Mouse (Mus musculus) splenic B cell, adult 2 months (primary cell): ENCODE data around the gene Slc34a3.

Source experiments
- DNase-seq: peaks from one replicate; pipeline ENCODE4 v3.0.0-alpha.2; 2011; ENCODE audit warnings: low read depth, low spot score
- H3K27me3 ChIP-seq: 2 replicates; pipeline ENCODE4 v1.6.1; 2012; ENCODE audit warnings: mild to moderate bottlenecking, low read length, moderate library complexity, mixed read lengths; ENCODE audit not compliant: control insufficient read depth, poor library complexity, insufficient read depth, severe bottlenecking
- H3K36me3 ChIP-seq: 2 replicates; pipeline ENCODE4 v1.6.1; 2012; ENCODE audit warnings: mild to moderate bottlenecking, low read length, moderate library complexity, mixed read lengths; ENCODE audit not compliant: control insufficient read depth, poor library complexity, insufficient read depth, severe bottlenecking

Slc34a3 gene

DNA sequence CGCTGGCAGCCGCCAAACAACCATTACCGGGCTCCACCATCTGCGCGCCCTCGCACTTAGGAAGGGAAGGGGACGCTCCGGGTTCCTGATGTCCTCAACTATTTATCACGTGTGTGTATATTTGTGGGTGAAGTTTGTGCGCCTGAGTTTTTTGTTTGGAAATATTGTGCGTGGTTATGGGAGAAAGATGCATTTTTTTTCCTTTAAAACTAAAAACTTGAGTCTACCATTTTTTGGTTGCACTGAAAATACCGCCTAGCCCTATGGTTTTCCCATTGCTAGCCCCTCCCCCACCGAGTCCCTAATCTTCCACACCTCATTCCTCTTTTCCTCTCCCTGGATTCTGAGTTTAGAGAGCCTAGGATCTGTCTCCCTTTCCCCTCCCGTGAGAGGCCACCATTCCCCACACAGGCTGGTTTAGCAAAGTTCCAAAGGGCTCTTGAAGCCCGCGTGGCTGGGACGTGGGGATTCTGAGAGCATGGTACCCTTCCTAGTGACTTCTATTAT lies 52.2 kb downstream of the Slc34a3 start:
- Histone ChIP-seq H3K27me3 (no peaks in the 10 kb centered on the region), H3K36me3 (no peaks in the 10 kb centered on the region; the same call in 1 of the 2 replicates)
- DNase-seq: no peak

DNA sequence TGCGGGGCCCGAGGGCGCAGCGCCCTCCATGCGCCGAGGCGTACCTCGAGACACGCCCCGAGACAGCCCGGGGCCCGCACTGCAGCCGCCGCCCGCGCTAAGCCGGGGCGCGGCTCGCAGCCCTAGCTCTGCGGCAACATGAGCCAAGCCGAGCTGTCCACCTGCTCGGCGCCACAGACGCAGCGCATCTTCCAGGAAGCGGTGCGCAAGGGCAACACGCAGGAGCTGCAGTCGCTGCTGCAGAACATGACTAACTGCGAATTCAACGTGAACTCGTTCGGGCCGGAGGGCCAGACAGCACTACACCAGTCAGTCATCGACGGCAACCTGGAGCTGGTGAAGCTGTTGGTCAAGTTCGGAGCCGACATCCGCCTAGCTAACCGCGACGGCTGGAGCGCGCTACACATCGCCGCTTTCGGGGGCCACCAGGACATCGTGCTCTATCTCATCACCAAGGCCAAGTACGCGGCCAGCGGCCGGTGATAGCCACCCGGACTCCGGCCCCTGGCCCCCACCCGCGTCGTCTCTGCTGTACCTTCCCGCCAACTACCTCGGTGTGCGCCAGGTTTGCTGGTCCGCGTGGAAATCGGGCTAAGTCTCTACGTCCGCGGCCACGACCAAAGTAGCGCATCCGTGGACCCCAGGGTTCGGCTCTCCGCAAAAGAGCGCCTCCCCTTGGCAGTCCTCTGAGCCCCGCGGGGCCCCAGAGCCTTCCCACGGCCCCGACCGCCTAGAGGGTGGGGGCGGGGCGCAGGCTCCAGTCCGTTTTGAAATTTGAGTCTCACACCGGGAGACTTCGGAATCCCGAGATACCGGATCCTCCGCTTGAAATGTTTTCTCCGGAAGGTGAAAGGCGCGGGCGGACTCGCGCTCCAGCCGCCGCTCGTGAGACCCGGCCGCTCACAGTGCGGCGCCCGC lies 52.9 kb downstream of the Slc34a3 start:
- no peaks in the 10 kb centered on the region for H3K27me3 ChIP-seq
- H3K36me3 ChIP-seq: no peaks in the 10 kb centered on the region; the same call in 1 of the 2 replicates
- DNase-seq: peak; percentile 62

DNA sequence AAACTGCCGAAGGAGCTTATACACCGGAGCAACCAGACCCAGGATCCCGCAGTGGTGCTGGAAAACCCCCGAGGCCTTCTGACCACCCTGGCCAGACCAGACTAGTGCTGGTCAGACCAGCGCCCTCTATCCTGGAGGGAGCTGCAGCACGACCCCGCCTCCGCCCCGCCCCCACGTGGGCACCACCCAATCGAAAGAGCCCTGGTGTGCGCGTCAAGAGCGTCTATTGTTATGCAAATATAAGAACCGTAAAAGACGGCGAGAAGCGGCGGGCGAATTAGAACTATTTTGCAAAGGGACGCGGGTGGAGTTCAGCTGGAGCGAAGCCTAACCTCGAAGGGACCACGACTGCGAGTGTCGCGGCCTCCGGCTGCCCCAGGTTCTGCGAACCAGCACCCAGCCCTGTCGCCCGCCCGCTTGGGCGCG lies 53.7 kb downstream of the Slc34a3 start, which contains the start of gene Nrarp:
TSS of gene Nrarp (plus strand) at position 281 of the 426 bp plus-strand sequence.
- H3K27me3 ChIP-seq: no peaks in the 10 kb centered on the region
- no peaks in the 10 kb centered on the region; the same call in 1 of the 2 replicates for H3K36me3 ChIP-seq
- peak; percentile 95 for DNase-seq

DNA sequence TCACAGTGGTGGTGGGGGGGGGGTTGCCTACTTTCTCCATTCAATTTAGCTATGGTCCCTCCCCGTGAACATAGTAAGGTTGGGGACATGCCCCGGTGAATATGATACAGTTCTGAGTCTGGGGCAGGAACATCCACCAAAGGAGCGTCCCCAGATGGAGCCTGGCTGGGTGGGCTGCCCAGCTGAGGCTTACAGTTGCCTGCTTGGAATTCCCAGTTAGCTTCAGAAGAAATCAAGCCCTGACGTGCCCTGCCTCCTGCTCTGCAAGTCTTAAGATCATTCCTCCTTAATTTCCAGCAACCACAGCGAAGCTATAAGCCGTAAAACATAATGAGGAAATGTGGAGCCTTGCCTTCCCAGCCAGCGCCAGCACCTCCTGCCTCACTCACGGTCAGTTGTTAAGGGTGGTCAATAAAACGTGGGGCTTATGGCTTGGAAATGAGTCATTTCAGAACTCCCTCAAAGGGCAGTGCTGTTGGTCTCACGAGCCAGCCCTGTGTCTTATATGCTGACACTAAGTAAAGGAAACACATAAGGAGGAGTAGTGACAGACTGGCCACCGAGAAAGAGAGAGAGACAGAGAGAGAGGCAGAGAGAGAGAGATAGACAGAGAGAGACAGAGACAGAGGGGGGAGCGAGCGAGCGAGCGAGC lies 54.5 kb downstream of the Slc34a3 start:
- Histone ChIP-seq H3K36me3 (no peaks in the 10 kb centered on the region; the same call in 1 of the 2 replicates), H3K27me3 (no peaks in the 10 kb centered on the region)
- DNase-seq: no peak
